Mouse (Mus musculus) midbrain, postnatal 0 days (tissue): Measurements from ENCODE around the gene Wdr35. TPM values are rescaled to one million over a fixed set of nuclear protein-coding genes. Genes with fewer than 3 reads are reported as not detected.
A peak's percentile ranks its signal among the peaks of the same experiment; 100 is the strongest.

Experiments used
- ATAC-seq: fragments of 200-750 bp; cut with Nextera tagmentation; 2 replicates; pipeline ENCODE4 v1.8.0; 2017; ENCODE audit warnings: moderate number of reproducible peaks, mild to moderate bottlenecking, moderate TSS enrichment, moderate library complexity; ENCODE audit not compliant: low FRiP score
- DNase-seq: peaks from one replicate; pipeline ENCODE4 v3.0.0-alpha.2; 2015; ENCODE audit warnings: low spot score
- H3K27ac ChIP-seq: fragments of 300-500 bp; sonication (generic); 2 replicates; pipeline ENCODE4 v1.5.1; 2014; ENCODE audit warnings: low read depth, mild to moderate bottlenecking, low read length, mixed read lengths
- H3K27me3 ChIP-seq: fragments of 300-500 bp; sonication (generic); 2 replicates; pipeline ENCODE4 v1.6.1; 2014; ENCODE audit warnings: low read length, control low read depth, mixed read lengths; ENCODE audit not compliant: insufficient read depth
- H3K36me3 ChIP-seq: fragments of 300-500 bp; sonication (generic); 2 replicates; pipeline ENCODE4 v1.6.1; 2014; ENCODE audit warnings: low read length, control low read depth, mixed read lengths; ENCODE audit not compliant: insufficient read depth
- H3K4me1 ChIP-seq: fragments of 300-500 bp; sonication (generic); 2 replicates; pipeline ENCODE4 v1.6.1; 2014; ENCODE audit warnings: mild to moderate bottlenecking, control low read depth, antibody characterized with exemption, low read length, mixed read lengths; ENCODE audit not compliant: insufficient read depth
- H3K4me2 ChIP-seq: fragments of 300-500 bp; sonication (generic); 2 replicates; pipeline ENCODE4 v1.6.1; 2014; ENCODE audit warnings: low read depth, mild to moderate bottlenecking, low read length, mixed read lengths; ENCODE audit not compliant: poor library complexity, severe bottlenecking
- H3K4me3 ChIP-seq: fragments of 300-500 bp; sonication (generic); 2 replicates; pipeline ENCODE4 v1.5.1; 2014; ENCODE audit warnings: low read depth, mild to moderate bottlenecking, low read length, moderate library complexity
- H3K9ac ChIP-seq: fragments of 300-500 bp; sonication (generic); replicated peaks from 2 replicates; pipeline ENCODE4 v1.6.1; 2014; ENCODE audit warnings: mild to moderate bottlenecking, low read length, moderate library complexity, mixed read lengths; ENCODE audit not compliant: poor library complexity, severe bottlenecking
- H3K9me3 ChIP-seq: fragments of 300-500 bp; sonication (generic); 2 replicates; pipeline ENCODE4 v1.6.1; 2016; ENCODE audit warnings: low read length, control low read depth
- CTCF ChIP-seq: IDR thresholded peaks from 2 replicates; pipeline ENCODE4 v1.5.1; 2016; ENCODE audit warnings: antibody characterized with exemption, mild to moderate bottlenecking
- WGBS: fragments of 180-500 bp; shearing (Covaris S2); extraction: QIAGEN DNeasy Blood & Tissue Kit; methylation state at CpG from one replicate; pipeline ENCODE4 v1.1.7; 2014; 5-methylcytosine and 5-hydroxymethylcytosine counted together
- polyA plus RNA-seq: library from polyadenylated mRNA; unstranded; fragments of >200 nt; fragmentation: Nextera tagmentation; extraction: Ambion mirVana; gene quantifications from 2 replicates; pipeline ENCODE4 v1.2.1, GENCODE M21; 2015
- total RNA-seq: library from RNA; depleted of rRNA; stranded (reverse); fragments of >200 nt; gene quantifications from 2 replicates; pipeline ENCODE4 v1.2.3, GENCODE M21; 2014; rRNA removed

The Wdr35 gene
- total and polyA plus RNA-seq, 2 experiments from 2014 or later = 19.3 to 21.4 TPM

DNA sequence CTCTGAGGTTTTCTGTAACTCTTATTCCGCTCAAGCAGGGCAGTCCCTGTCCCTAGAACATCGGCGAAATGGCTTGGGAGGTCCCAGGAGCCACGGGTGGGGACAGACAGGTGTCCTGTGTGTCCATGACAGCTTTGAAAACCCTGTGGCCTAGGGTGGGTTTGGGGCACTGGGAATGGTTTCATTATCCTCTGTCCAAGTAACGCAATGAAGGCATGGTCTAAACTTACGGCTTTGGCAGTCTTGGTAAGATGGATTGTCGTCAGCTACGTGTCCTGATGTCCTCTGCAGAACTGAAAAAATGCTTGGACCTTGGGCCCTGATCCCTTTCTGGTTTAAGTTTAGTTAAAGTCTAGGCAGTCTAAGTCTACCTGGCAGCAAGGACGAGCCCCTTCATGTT, 86.3 kb downstream of the Wdr35 start:
- Histone ChIP-seq H3K9me3 (no peaks in the 10 kb centered on the region), H3K27ac (no peak overlapping the region), H3K4me2 (no peak overlapping the region), H3K36me3 (no peaks in the 10 kb centered on the region), H3K9ac (no peak overlapping the region), H3K4me3 (no peak overlapping the region), H3K4me1 (no peaks in the 10 kb centered on the region), H3K27me3 (no peaks in the 10 kb centered on the region)
- no peak for TF ChIP-seq CTCF
- ATAC-seq = no peak
- DNase-seq = no peak
- 89% methylated on average over 9 of the region's 9 CpGs for WGBS

DNA sequence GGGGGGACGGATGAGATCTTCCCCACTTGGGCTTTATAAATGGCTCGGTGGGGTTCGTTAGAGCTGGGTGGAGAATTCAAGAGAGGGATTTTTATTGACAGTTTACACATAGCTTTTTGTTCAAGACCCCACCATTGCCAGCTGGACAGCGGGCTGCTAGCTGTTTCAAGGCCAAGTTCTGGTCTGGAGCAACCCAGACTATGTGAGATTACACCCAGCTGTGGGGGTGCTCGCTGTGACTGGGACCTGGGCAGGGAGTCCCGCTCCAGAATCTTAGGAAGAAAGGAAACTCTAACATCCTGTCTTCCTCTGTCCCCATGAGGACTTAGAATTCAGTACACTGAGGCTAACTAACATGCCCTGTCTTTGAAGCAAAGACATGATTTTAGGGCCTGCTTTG, 89.9 kb downstream of the Wdr35 start:
- ATAC-seq = no peak
- no peak for DNase-seq

GRCm38 (mm10) chr12:9071058-9071457, 97.4 kb downstream of the Wdr35 start:
- Histone ChIP-seq H3K27me3 (no peaks in the 10 kb centered on the region), H3K9me3 (0 out of 2 replicates have a peak, but pooled peaks cover 3% of the 10 kb centered on the region), H3K36me3 (no peaks in the 10 kb centered on the region), H3K27ac (no peak overlapping the region), H3K4me1 (no peaks in the 10 kb centered on the region), H3K4me3 (no peak overlapping the region), H3K9ac (no peak overlapping the region), H3K4me2 (no peak overlapping the region)
- no peak for TF ChIP-seq CTCF
- WGBS = 100% methylated on average over 1 of the region's 1 CpGs
- no peak for DNase-seq
- no peak for ATAC-seq

More for the DNA sequence above, 89.9 kb downstream of the Wdr35 start:
- 81% methylated on average over 6 of the region's 6 CpGs for WGBS
- Histone ChIP-seq H3K4me2 (no peak overlapping the region), H3K9me3 (0 out of 2 replicates have a peak, but pooled peaks cover 3% of the 10 kb centered on the region), H3K27me3 (no peaks in the 10 kb centered on the region), H3K4me3 (no peak overlapping the region), H3K27ac (no peak overlapping the region), H3K4me1 (no peaks in the 10 kb centered on the region), H3K36me3 (no peaks in the 10 kb centered on the region), H3K9ac (no peak overlapping the region)
- no peak for TF ChIP-seq CTCF

GRCm38 (mm10) chr12:9071493-9071892, 97.8 kb downstream of the Wdr35 start:
- no peak overlapping the region for H3K4me2 ChIP-seq
- H3K4me3 ChIP-seq = no peak overlapping the region
- no peak overlapping the region for H3K27ac ChIP-seq
- 42% methylated on average over 4 of the region's 4 CpGs for WGBS
- DNase-seq (peak; percentile 42), ATAC-seq (peak; percentile 27; the same call in 1 of the 2 replicates)
- TF ChIP-seq CTCF = no peak
- H3K9me3 ChIP-seq = 0 out of 2 replicates have a peak, but pooled peaks cover 3% of the 10 kb centered on the region
- no peaks in the 10 kb centered on the region for H3K27me3 ChIP-seq
- no peaks in the 10 kb centered on the region for H3K4me1 ChIP-seq
- H3K9ac ChIP-seq = no peak overlapping the region
- H3K36me3 ChIP-seq = no peaks in the 10 kb centered on the region

DNA sequence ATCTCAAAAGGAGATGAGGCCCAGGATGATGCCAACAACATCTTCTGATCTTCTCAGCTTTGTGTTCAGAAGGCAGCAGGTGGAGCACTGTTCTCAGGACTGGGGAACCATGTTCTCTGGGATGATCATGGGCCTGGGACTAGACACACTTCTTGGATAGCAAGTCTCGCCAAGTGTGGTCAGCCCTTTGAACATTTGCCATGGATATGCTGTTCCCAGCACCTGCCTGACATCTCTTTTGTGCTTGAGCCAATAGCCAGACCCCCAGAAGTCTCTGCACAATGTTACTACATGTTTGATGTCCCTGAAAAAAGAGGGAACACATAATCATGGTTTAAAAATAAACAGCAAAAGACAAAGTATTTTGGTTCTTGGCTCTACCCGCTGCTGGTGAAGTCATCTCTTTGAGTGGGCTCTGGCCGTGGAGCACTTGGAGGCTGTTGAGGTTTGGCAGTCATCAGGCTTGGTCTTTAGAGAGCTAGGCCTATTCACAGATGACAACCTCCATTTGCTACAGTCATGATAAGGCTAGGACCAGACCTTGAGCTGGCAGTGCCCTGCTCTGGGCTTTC, 103.9 kb downstream of the Wdr35 start:
- Histone ChIP-seq H3K4me3 (no peak overlapping the region), H3K4me2 (no peak overlapping the region), H3K9me3 (no peaks in the 10 kb centered on the region), H3K9ac (no peak overlapping the region), H3K27ac (no peak overlapping the region), H3K4me1 (no peaks in the 10 kb centered on the region), H3K36me3 (no peaks in the 10 kb centered on the region), H3K27me3 (no peaks in the 10 kb centered on the region)
- DNase-seq (no peak), ATAC-seq (no peak)
- no peak for TF ChIP-seq CTCF
- WGBS = 85% methylated on average over 3 of the region's 3 CpGs

Other genes starting within 250 kb of the Wdr35 start
- 16.2 and 21.1 TPM in 2 replicates for gene Sdc1, start 202.6 kb upstream of the Wdr35 start, total RNA-seq
- gene Sdc1, start 202.6 kb upstream of the Wdr35 start, polyA plus RNA-seq = 11.7 and 12.3 TPM in 2 replicates
- 165 and 177 TPM in 2 replicates for gene Laptm4a, start 52.2 kb upstream of the Wdr35 start, total RNA-seq
- gene Laptm4a, start 52.2 kb upstream of the Wdr35 start, polyA plus RNA-seq = 225 TPM in 2 replicates
- 0.33 and 0.38 TPM in 2 replicates for gene Matn3, start 26.0 kb upstream of the Wdr35 start, total RNA-seq
- 0.11 and 0.29 TPM in 2 replicates for gene Matn3, start 26.0 kb upstream of the Wdr35 start, polyA plus RNA-seq
- 5.1 and 8.6 TPM in 2 replicates for gene Ttc32, start 56.1 kb downstream of the Wdr35 start, total RNA-seq
- 5.3 and 5.4 TPM in 2 replicates for gene Ttc32, start 56.1 kb downstream of the Wdr35 start, polyA plus RNA-seq